Mouse (Mus musculus): ENCODE results near the gene Agbl2. TPM values are rescaled to one million over a fixed set of nuclear protein-coding genes. Genes with fewer than 3 reads are reported as not detected.
A peak's percentile ranks its signal among the peaks of the same experiment; 100 is the strongest.

Gene Agbl2
- polyA plus RNA-seq, 1 experiment from 2014 or later: 0.62 TPM

DNA sequence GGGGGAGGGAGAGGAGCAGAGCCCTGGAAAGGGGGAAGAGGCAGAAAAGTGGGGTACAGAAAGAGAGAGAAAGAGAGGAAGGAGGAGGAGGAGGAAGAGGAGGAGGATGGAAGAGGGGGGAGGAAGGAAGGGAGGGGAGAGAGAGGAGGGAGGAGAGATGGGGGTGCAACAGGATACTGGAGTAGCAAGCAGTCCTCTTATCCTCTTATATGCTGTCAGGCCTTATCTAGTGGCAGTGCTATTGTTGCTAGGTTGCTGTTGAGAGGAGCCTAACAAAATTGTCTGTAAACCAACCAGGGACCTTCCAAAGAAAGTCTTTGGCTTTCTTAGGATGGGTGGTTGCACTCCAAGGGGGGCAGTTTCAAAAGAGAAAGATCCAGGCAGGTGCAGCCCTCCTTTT is 96.9 kb downstream of the Agbl2 start:
- H3K4me2 ChIP-seq: no peak overlapping the region
- no peak overlapping the region for H3K27ac ChIP-seq
- no peaks in the 10 kb centered on the region for H3K27me3 ChIP-seq (replicated peaks)
- H3K9me3 ChIP-seq: no peaks in the 10 kb centered on the region
- peaks cover 23% of the 10 kb centered on the region for H3K4me1 ChIP-seq
- H3K4me3 ChIP-seq: no peak overlapping the region
- H3K36me3 ChIP-seq (replicated peaks): no peaks in the 10 kb centered on the region
- ATAC-seq (replicated peaks): no peak
- no peak overlapping the region for H3K9ac ChIP-seq

DNA sequence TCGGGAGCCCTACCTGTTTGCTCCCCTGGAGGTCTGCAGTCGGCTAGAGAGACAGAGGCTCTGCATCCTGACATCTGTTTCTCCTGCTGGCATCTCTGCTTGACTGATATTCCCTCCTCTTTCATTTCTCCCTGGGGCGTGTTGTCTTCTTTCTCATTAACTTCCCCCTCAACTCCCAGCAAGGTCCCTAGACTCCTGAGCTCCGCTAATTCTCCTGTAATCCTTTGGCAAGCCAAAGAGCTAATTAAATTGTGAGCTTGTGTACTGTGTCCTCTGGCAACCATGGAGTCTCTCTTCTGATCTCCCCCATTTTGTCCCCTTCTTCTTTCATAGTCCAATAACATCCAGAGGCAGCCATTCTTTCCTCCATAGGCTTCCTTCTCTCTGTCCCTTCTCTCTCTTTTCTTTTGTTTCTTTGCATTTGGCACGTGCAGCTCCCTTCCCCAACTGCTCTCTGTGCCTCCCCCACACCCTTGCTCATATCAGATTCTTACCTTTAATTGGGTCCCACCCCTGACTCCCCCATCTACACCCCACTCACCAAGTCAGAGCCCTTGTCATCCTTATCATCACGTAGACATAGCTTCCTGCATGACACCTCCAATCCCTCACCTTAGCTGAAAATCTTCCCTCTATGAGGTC is 97.7 kb downstream of the Agbl2 start:
- peak overlapping the region; percentile 55 for H3K27ac ChIP-seq

DNA sequence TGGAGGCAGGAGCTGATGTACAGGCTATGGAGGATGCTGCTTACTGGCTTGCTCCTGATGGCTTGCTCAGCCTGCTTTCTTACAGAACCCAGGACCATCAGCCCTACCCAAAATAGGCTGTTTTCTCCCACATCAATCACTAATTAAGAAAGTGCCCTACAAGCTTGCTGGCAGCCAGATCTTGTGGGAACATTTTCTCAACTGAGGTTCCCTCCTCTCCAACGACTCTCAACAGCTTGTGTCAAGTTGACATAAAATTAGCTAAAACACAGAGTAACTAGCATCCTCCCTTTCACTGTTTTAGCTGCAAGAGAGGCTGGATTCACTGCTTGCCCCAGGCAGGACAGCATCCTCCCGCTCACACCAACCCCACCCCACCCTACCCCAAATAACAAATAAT is 99.3 kb downstream of the Agbl2 start:
- no peak for ATAC-seq (replicated peaks)
- no peak overlapping the region for H3K9ac ChIP-seq
- H3K27ac ChIP-seq: no peak overlapping the region
- H3K9me3 ChIP-seq: no peaks in the 10 kb centered on the region
- no peaks in the 10 kb centered on the region for H3K36me3 ChIP-seq (replicated peaks)
- H3K4me3 ChIP-seq: no peak overlapping the region
- no peaks in the 10 kb centered on the region for H3K27me3 ChIP-seq (replicated peaks)
- WGBS: 88% methylated on average over 2 of the region's 2 CpGs
- H3K4me2 ChIP-seq: no peak overlapping the region
- H3K4me1 ChIP-seq: peaks cover 28% of the 10 kb centered on the region

More for the DNA sequence above, 97.7 kb downstream of the Agbl2 start:
- peak overlapping the region; percentile 3; the same call in 1 of the 2 replicates for H3K4me2 ChIP-seq
- no peak for ATAC-seq (replicated peaks)
- H3K36me3 ChIP-seq (replicated peaks): no peaks in the 10 kb centered on the region
- WGBS: 9% methylated on average over 6 of the region's 6 CpGs
- H3K4me3 ChIP-seq: no peak overlapping the region
- H3K27me3 ChIP-seq (replicated peaks): no peaks in the 10 kb centered on the region
- no peaks in the 10 kb centered on the region for H3K9me3 ChIP-seq
- H3K4me1 ChIP-seq: peaks cover 26% of the 10 kb centered on the region
- H3K9ac ChIP-seq: no peak overlapping the region

Other genes starting within 250 kb of the Agbl2 start
- gene Ptprj, start 202.1 kb upstream of the Agbl2 start, polyA plus RNA-seq (2015; fragmentation: Nextera tagmentation; extraction: Ambion mirVana): 5.9 and 6.1 TPM in 2 replicates
- gene Nup160, start 105.5 kb upstream of the Agbl2 start, polyA plus RNA-seq (2015; fragmentation: Nextera tagmentation; extraction: Ambion mirVana): 25.1 and 28.9 TPM in 2 replicates
- gene Fnbp4, start 37.4 kb upstream of the Agbl2 start, polyA plus RNA-seq (2015; fragmentation: Nextera tagmentation; extraction: Ambion mirVana): 101 and 116 TPM in 2 replicates
- gene Mtch2, start 64.4 kb downstream of the Agbl2 start, polyA plus RNA-seq (2015; fragmentation: Nextera tagmentation; extraction: Ambion mirVana): 242 and 250 TPM in 2 replicates
- 137 and 138 TPM in 2 replicates for gene C1qtnf4, start 103.1 kb downstream of the Agbl2 start, polyA plus RNA-seq (2015; fragmentation: Nextera tagmentation; extraction: Ambion mirVana)
- 70.4 and 71.1 TPM in 2 replicates for gene Kbtbd4, start 122.0 kb downstream of the Agbl2 start, polyA plus RNA-seq (2015; fragmentation: Nextera tagmentation; extraction: Ambion mirVana)
- gene Ndufs3, start 122.1 kb downstream of the Agbl2 start, polyA plus RNA-seq (2015; fragmentation: Nextera tagmentation; extraction: Ambion mirVana): 202 and 212 TPM in 2 replicates
- 123 and 129 TPM in 2 replicates for gene Celf1, start 157.7 kb downstream of the Agbl2 start, polyA plus RNA-seq (2015; fragmentation: Nextera tagmentation; extraction: Ambion mirVana)